Mouse (Mus musculus) lung, embryonic 16.5 days (tissue): ENCODE data around the gene Klk1b22. TPM values are rescaled to one million over a fixed set of nuclear protein-coding genes. Genes with fewer than 3 reads are reported as not detected.
"Not testable (repeated sequence)": the region's sequence is repeated elsewhere in the genome, so short reads cannot be mapped to it uniquely, and the experiment has no call there.

Source experiments
- ATAC-seq: fragments of 200-750 bp; cut with Nextera tagmentation; 2 replicates; pipeline ENCODE4 v1.8.0; 2017; ENCODE audit warnings: low read depth, mild to moderate bottlenecking, moderate library complexity
- H3K27ac ChIP-seq: fragments of 300-500 bp; sonication (generic); 2 replicates; pipeline ENCODE4 v1.5.1; 2014; ENCODE audit warnings: mild to moderate bottlenecking, control low read depth, low read length
- H3K27me3 ChIP-seq: fragments of 300-500 bp; sonication (generic); 2 replicates; pipeline ENCODE4 v1.6.1; 2014; ENCODE audit warnings: low read depth, low read length, mixed read lengths; ENCODE audit not compliant: control insufficient read depth, insufficient read depth
- H3K36me3 ChIP-seq: fragments of 300-500 bp; sonication (generic); 2 replicates; pipeline ENCODE4 v1.6.1; 2014; ENCODE audit warnings: low read length; ENCODE audit not compliant: control insufficient read depth, insufficient read depth
- H3K4me1 ChIP-seq: fragments of 300-500 bp; sonication (generic); replicated peaks from 2 replicates; pipeline ENCODE4 v1.6.1; 2014; ENCODE audit warnings: low read length, mixed read lengths; ENCODE audit not compliant: control insufficient read depth, insufficient read depth
- H3K4me2 ChIP-seq: fragments of 300-500 bp; sonication (generic); 2 replicates; pipeline ENCODE4 v1.6.1; 2014; ENCODE audit warnings: low read depth, low read length, control low read depth
- H3K4me3 ChIP-seq: fragments of 300-500 bp; sonication (generic); 2 replicates; pipeline ENCODE4 v1.5.1; 2014; ENCODE audit warnings: mild to moderate bottlenecking, low read length, control low read depth
- H3K9ac ChIP-seq: fragments of 300-500 bp; sonication (generic); 2 replicates; pipeline ENCODE4 v1.6.1; 2014; ENCODE audit warnings: low read length, control low read depth
- H3K9me3 ChIP-seq: fragments of 300-500 bp; sonication (generic); 2 replicates; pipeline ENCODE4 v1.6.1; 2016; ENCODE audit warnings: low read length; ENCODE audit not compliant: control insufficient read depth
- WGBS: fragments of 180-500 bp; shearing (Covaris S2); extraction: QIAGEN DNeasy Blood & Tissue Kit; methylation state at CpG from one replicate; pipeline ENCODE4 v1.1.7; 2014; 5-methylcytosine and 5-hydroxymethylcytosine counted together
- polyA plus RNA-seq: library from polyadenylated mRNA; unstranded; fragments of >200 nt; fragmentation: Nextera tagmentation; extraction: Ambion mirVana; gene quantifications from 2 replicates; pipeline ENCODE4 v1.2.1, GENCODE M21; 2015

The Klk1b22 gene
- not detected in 2 replicates for polyA plus RNA-seq

GRCm38 (mm10) chr7:44112373-44112772 lies at the start of gene Klk1b22:
Gene Klk1b22 (plus strand): TSS chr7:44112673.
- H3K27ac ChIP-seq, result no peak within 1 kb of the TSS
- no peak within 1 kb of the TSS for H3K4me3 ChIP-seq
- H3K9me3 ChIP-seq, result no peaks in the 10 kb centered on the region
- no peak within 1 kb of the TSS for H3K4me2 ChIP-seq
- no peak within 1 kb of the TSS for H3K9ac ChIP-seq
- no peaks in the 10 kb centered on the region for H3K4me1 ChIP-seq
- H3K27me3 ChIP-seq, result no peaks in the 10 kb centered on the region
- H3K36me3 ChIP-seq, result no peaks in the 10 kb centered on the region
- no peak for ATAC-seq
- 57% methylated on average over 4 of the region's 4 CpGs for WGBS

GRCm38 (mm10) chr7:44072117-44072516 lies 40.4 kb upstream of the Klk1b22 start:
- Histone ChIP-seq H3K4me1 (no peaks in the 10 kb centered on the region), H3K9ac (no peak overlapping the region), H3K27ac (no peak overlapping the region), H3K9me3 (no peaks in the 10 kb centered on the region), H3K4me2 (no peak overlapping the region), H3K27me3 (no peaks in the 10 kb centered on the region), H3K4me3 (no peak overlapping the region), H3K36me3 (no peaks in the 10 kb centered on the region)
- 59% methylated on average over 2 of the region's 2 CpGs for WGBS
- no peak for ATAC-seq

- no peaks in the 10 kb centered on the region for H3K27me3 ChIP-seq
- H3K4me3 ChIP-seq, result no peak overlapping the region
- no peak overlapping the region for H3K4me2 ChIP-seq
- no peaks in the 10 kb centered on the region for H3K4me1 ChIP-seq
- no peak overlapping the region for H3K9ac ChIP-seq
- H3K9me3 ChIP-seq, result no peaks in the 10 kb centered on the region
- WGBS, result 38% methylated on average over 1 of the region's 1 CpGs
- H3K36me3 ChIP-seq, result no peaks in the 10 kb centered on the region
- no peak overlapping the region for H3K27ac ChIP-seq
- ATAC-seq, result no peak
These were observed 34.8 kb upstream of the Klk1b22 start for GRCm38 (mm10) chr7:44077703-44078102.

- Histone ChIP-seq H3K36me3 (no peaks in the 10 kb centered on the region), H3K9me3 (no peaks in the 10 kb centered on the region), H3K27ac (no peak overlapping the region), H3K9ac (no peak overlapping the region), H3K27me3 (no peaks in the 10 kb centered on the region), H3K4me1 (no peaks in the 10 kb centered on the region), H3K4me2 (no peak overlapping the region), H3K4me3 (no peak overlapping the region)
- 83% methylated on average over 1 of the region's 1 CpGs for WGBS
- ATAC-seq, result no peak
These were observed 16.4 kb upstream of the Klk1b22 start for GRCm38 (mm10) chr7:44096111-44096510.

- not testable (repeated sequence) for H3K27me3 ChIP-seq, H3K4me2 ChIP-seq, H3K36me3 ChIP-seq, H3K4me1 ChIP-seq, ATAC-seq, H3K27ac ChIP-seq, H3K9me3 ChIP-seq, H3K9ac ChIP-seq, H3K4me3 ChIP-seq
- 76% methylated on average over 3 of the region's 3 CpGs for WGBS
These were observed 10.4 kb upstream of the Klk1b22 start, which contains the start of gene Klk1b21 for GRCm38 (mm10) chr7:44102028-44102427. Gene Klk1b21 (plus strand): TSS chr7:44102328.

GRCm38 (mm10) chr7:44123445-44123844 lies 11.0 kb downstream of the Klk1b22 start:
- no peaks in the 10 kb centered on the region for H3K27me3 ChIP-seq
- no peak for ATAC-seq
- H3K9me3 ChIP-seq, result no peaks in the 10 kb centered on the region
- no peak overlapping the region for H3K4me3 ChIP-seq
- no peaks in the 10 kb centered on the region for H3K36me3 ChIP-seq
- 83% methylated on average over 6 of the region's 6 CpGs for WGBS
- H3K4me1 ChIP-seq, result no peaks in the 10 kb centered on the region
- H3K27ac ChIP-seq, result no peak overlapping the region
- H3K9ac ChIP-seq, result no peak overlapping the region
- H3K4me2 ChIP-seq, result no peak overlapping the region

- Histone ChIP-seq H3K27ac (no peak within 1 kb of the TSS), H3K9ac (no peak within 1 kb of the TSS), H3K27me3 (no peaks in the 10 kb centered on the region), H3K4me3 (no peak within 1 kb of the TSS), H3K9me3 (no peaks in the 10 kb centered on the region), H3K4me1 (no peaks in the 10 kb centered on the region), H3K4me2 (no peak within 1 kb of the TSS), H3K36me3 (no peaks in the 10 kb centered on the region)
- ATAC-seq, result no peak
- 83% methylated on average over 3 of the region's 3 CpGs for WGBS
These were observed 24.0 kb downstream of the Klk1b22 start, which contains the start of gene Klk1b16 for GRCm38 (mm10) chr7:44136467-44136866. Gene Klk1b16 (plus strand): TSS chr7:44136767.

Other genes starting within 250 kb of the Klk1b22 start
- gene Klk4, start 231.5 kb upstream of the Klk1b22 start, polyA plus RNA-seq, result not detected in 2 replicates
- not detected in 2 replicates for gene Klk15, start 178.9 kb upstream of the Klk1b22 start, polyA plus RNA-seq
- gene Klk1b8, start 162.0 kb upstream of the Klk1b22 start, polyA plus RNA-seq, result not detected in 2 replicates
- gene Klk1b1, start 145.9 kb upstream of the Klk1b22 start, polyA plus RNA-seq, result not detected in 2 replicates
- gene Klk1b9, start 136.6 kb upstream of the Klk1b22 start, polyA plus RNA-seq, result not detected in 2 replicates
- gene Klk1b11, start 116.8 kb upstream of the Klk1b22 start, polyA plus RNA-seq, result not detected in 2 replicates
- gene Klk1b26, start 100.5 kb upstream of the Klk1b22 start, polyA plus RNA-seq, result not detected in 2 replicates
- gene Klk1b27, start 60.4 kb upstream of the Klk1b22 start, polyA plus RNA-seq, result not detected in 2 replicates
- not detected in 2 replicates for gene Klk1b21, start 10.3 kb upstream of the Klk1b22 start, polyA plus RNA-seq
- not detected in 2 replicates for gene Klk1b16, start 24.1 kb downstream of the Klk1b22 start, polyA plus RNA-seq
- not detected in 2 replicates for gene Klk1b24, start 75.6 kb downstream of the Klk1b22 start, polyA plus RNA-seq
- gene Klk1b3, start 85.5 kb downstream of the Klk1b22 start, polyA plus RNA-seq, result not detected in 2 replicates
- gene Klk1b4, start 94.8 kb downstream of the Klk1b22 start, polyA plus RNA-seq, result not detected in 2 replicates
- gene Klk1b5, start 103.3 kb downstream of the Klk1b22 start, polyA plus RNA-seq, result not detected in 2 replicates
- gene Klk1, start 112.7 kb downstream of the Klk1b22 start, polyA plus RNA-seq, result not detected in 2 replicates
- not detected in 2 replicates for gene Gm36864, start 123.5 kb downstream of the Klk1b22 start, polyA plus RNA-seq
- 0.96 and 0.97 TPM in 2 replicates for gene 1700028J19Rik, start 134.0 kb downstream of the Klk1b22 start, polyA plus RNA-seq
- gene 2410002F23Rik, start 134.0 kb downstream of the Klk1b22 start, polyA plus RNA-seq, result 113 and 123 TPM in 2 replicates
- not detected in 2 replicates for gene Acp4, start 144.7 kb downstream of the Klk1b22 start, polyA plus RNA-seq
- gene Gm15517, start 148.8 kb downstream of the Klk1b22 start, polyA plus RNA-seq, result not detected in 2 replicates
- 3.0 and 3.2 TPM in 2 replicates for gene Clec11a, start 194.2 kb downstream of the Klk1b22 start, polyA plus RNA-seq
- 0.96 and 1.1 TPM in 2 replicates for gene Shank1, start 197.6 kb downstream of the Klk1b22 start, polyA plus RNA-seq